ENCODE assay signal across 12 mouse cellular contexts in the genomic region with DNA sequence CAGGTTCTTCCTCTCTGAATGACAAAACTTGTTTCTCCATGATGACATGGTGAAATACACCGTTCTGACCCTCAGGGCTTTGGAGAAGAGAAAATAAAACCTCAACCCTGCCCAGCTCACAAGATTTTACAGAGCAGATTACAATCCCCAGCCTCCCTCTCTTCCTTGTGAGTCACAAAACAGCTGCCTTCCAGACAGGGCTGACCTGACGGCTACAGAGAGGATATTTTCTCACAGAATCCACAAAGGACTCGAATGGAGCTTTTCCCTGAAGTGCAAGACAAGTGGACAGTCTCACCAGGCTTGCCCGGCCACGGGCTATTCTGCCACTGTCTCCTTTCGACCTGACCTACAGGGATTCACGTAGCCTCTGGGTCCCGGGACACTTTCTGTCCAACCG.
DNase-seq lines count a peak whose midpoint lies in the region; ATAC-seq and TF ChIP-seq lines count a peak whose summit lies in the region.
"Had no signal": no experiment of that assay in that cellular context is flagged by ENCODE, and none has a peak within 500 bp of the region (broad histone marks: within the 10 kb centered on the region; RNA-seq: fewer than 3 reads in every experiment).

No protein-coding gene starts in this region.

- H3K9ac ChIP-seq in forebrain, postnatal 0 days: no peak overlapping the region
- H3K9ac ChIP-seq in lung, embryonic 14.5 days: no peak overlapping the region
- no peak overlapping the region for H3K9ac ChIP-seq in intestine, embryonic 14.5 days (ENCODE audit: low read length)
- no peak overlapping the region for H3K9ac ChIP-seq in stomach, embryonic 15.5 days
- H3K9ac ChIP-seq: liver, embryonic 14.5 days; neural tube, embryonic 12.5 days had no signal

- no peak for ATAC-seq in forebrain, postnatal 0 days
- no peak for ATAC-seq in lung, embryonic 14.5 days (ENCODE audit: insufficient read depth)
- no peak for ATAC-seq in intestine, embryonic 14.5 days (replicated peaks; ENCODE audit: low FRiP score, low TSS enrichment, low read depth)
- ATAC-seq in stomach, embryonic 15.5 days (ENCODE audit: insufficient read depth, low FRiP score, low read depth): no peak
- ATAC-seq in frontal cortex, adult (ENCODE audit: low TSS enrichment): no peak

- H3K4me2 ChIP-seq in forebrain, postnatal 0 days (ENCODE audit: low read depth): no peak overlapping the region
- H3K4me2 ChIP-seq in lung, embryonic 14.5 days: 0 out of 2 replicates have a peak overlapping the region, but pooled peaks have one; percentile 39
- peak overlapping the region; percentile 16; the same call in 1 of the 2 replicates for H3K4me2 ChIP-seq in intestine, embryonic 14.5 days (ENCODE audit: low read length)
- H3K4me2 ChIP-seq in stomach, embryonic 15.5 days: peak overlapping the region; percentile 43; the same call in 1 of the 2 replicates
- H3K4me2 ChIP-seq: neural tube, embryonic 12.5 days had no signal

- H3K4me1 ChIP-seq in forebrain, embryonic 10.5 days: peaks cover 58% of the 10 kb centered on the region
- H3K4me1 ChIP-seq in forebrain, postnatal 0 days (ENCODE audit: insufficient read depth): peaks cover 9% of the 10 kb centered on the region; the same call in 1 of the 2 replicates
- H3K4me1 ChIP-seq in lung, embryonic 14.5 days (ENCODE audit: insufficient read depth): peaks cover 5% of the 10 kb centered on the region
- peaks cover 12% of the 10 kb centered on the region; the same call in 1 of the 2 replicates for H3K4me1 ChIP-seq in intestine, embryonic 14.5 days (replicated peaks; ENCODE audit: control insufficient read depth, insufficient read depth, low read length)
- peaks cover 26% of the 10 kb centered on the region; the same call in 1 of the 2 replicates for H3K4me1 ChIP-seq in stomach, embryonic 15.5 days

- H3K27me3 ChIP-seq in forebrain, embryonic 10.5 days (ENCODE audit: poor library complexity, severe bottlenecking): no peaks in the 10 kb centered on the region
- no peaks in the 10 kb centered on the region for H3K27me3 ChIP-seq in forebrain, postnatal 0 days (ENCODE audit: insufficient read depth, low read length)
- H3K27me3 ChIP-seq in lung, embryonic 14.5 days (ENCODE audit: insufficient read depth, low read length): no peaks in the 10 kb centered on the region
- no peaks in the 10 kb centered on the region for H3K27me3 ChIP-seq in intestine, embryonic 14.5 days (replicated peaks; ENCODE audit: control insufficient read depth, insufficient read depth, low read length)
- no peaks in the 10 kb centered on the region for H3K27me3 ChIP-seq in stomach, embryonic 15.5 days (replicated peaks)
- H3K27me3 ChIP-seq: neural tube, embryonic 12.5 days had no signal

- H3K27ac ChIP-seq in forebrain, embryonic 10.5 days: peak overlapping the region; percentile 69
- no peak overlapping the region for H3K27ac ChIP-seq in forebrain, postnatal 0 days (ENCODE audit: low read depth, low read length)
- H3K27ac ChIP-seq in lung, embryonic 14.5 days (ENCODE audit: low read depth): no peak overlapping the region
- peak overlapping the region; percentile 55 for H3K27ac ChIP-seq in intestine, embryonic 14.5 days (ENCODE audit: low read depth)
- peak overlapping the region; percentile 75 for H3K27ac ChIP-seq in stomach, embryonic 15.5 days
- H3K27ac ChIP-seq: liver, embryonic 14.5 days; neural tube, embryonic 12.5 days had no signal

- DNase-seq in forebrain, embryonic 10.5 days (ENCODE audit: extremely low spot score, low spot score): no peak
- DNase-seq in forebrain, postnatal 0 days: no peak
- no peak for DNase-seq in lung, embryonic 14.5 days
- DNase-seq in lung, postnatal 10 days: no peak
- DNase-seq in intestine, embryonic 14.5 days (ENCODE audit: low spot score): no peak
- no peak for DNase-seq in kidney, postnatal 14 days
- DNase-seq: cerebellum, adult 11-12 months had no signal

- no peaks in the 10 kb centered on the region for H3K36me3 ChIP-seq in forebrain, embryonic 10.5 days (replicated peaks)
- no peaks in the 10 kb centered on the region for H3K36me3 ChIP-seq in forebrain, postnatal 0 days (ENCODE audit: insufficient read depth)
- no peaks in the 10 kb centered on the region for H3K36me3 ChIP-seq in lung, embryonic 14.5 days (ENCODE audit: insufficient read depth)
- H3K36me3 ChIP-seq in intestine, embryonic 14.5 days (ENCODE audit: control insufficient read depth, insufficient read depth, low read length): no peaks in the 10 kb centered on the region
- H3K36me3 ChIP-seq in stomach, embryonic 15.5 days: no peaks in the 10 kb centered on the region
- H3K36me3 ChIP-seq: neural tube, embryonic 12.5 days had no signal

- TF ChIP-seq CTCF in forebrain, postnatal 0 days (IDR thresholded peaks at IDR 0.05; ENCODE audit: low read depth): no peak
- no peak for TF ChIP-seq CTCF in lung, embryonic 14.5 days (IDR thresholded peaks at IDR 0.05; ENCODE audit: low read depth)

- no peaks in the 10 kb centered on the region for H3K9me3 ChIP-seq in forebrain, embryonic 10.5 days
- no peaks in the 10 kb centered on the region for H3K9me3 ChIP-seq in forebrain, postnatal 0 days (ENCODE audit: low read length)
- no peaks in the 10 kb centered on the region for H3K9me3 ChIP-seq in lung, embryonic 14.5 days (ENCODE audit: low read depth, low read length)
- no peaks in the 10 kb centered on the region for H3K9me3 ChIP-seq in intestine, embryonic 14.5 days (ENCODE audit: control insufficient read depth, low read length)
- H3K9me3 ChIP-seq in stomach, embryonic 15.5 days: no peaks in the 10 kb centered on the region
- H3K9me3 ChIP-seq: neural tube, embryonic 12.5 days had no signal

- H3K4me3 ChIP-seq in forebrain, embryonic 10.5 days: no peak overlapping the region
- no peak overlapping the region for H3K4me3 ChIP-seq in forebrain, postnatal 0 days (ENCODE audit: low read depth, low read length)
- no peak overlapping the region for H3K4me3 ChIP-seq in lung, embryonic 14.5 days (ENCODE audit: low read depth, low read length)
- H3K4me3 ChIP-seq in intestine, embryonic 14.5 days (ENCODE audit: low read depth, low read length): no peak overlapping the region
- H3K4me3 ChIP-seq in stomach, embryonic 15.5 days (replicated peaks): no peak overlapping the region
- H3K4me3 ChIP-seq: erythroblast, embryonic 14.5 days; neural tube, embryonic 12.5 days had no signal

- WGBS in forebrain, embryonic 10.5 days: 29% methylated on average over 9 of the region's 9 CpGs
- WGBS in forebrain, postnatal 0 days: 33% methylated on average over 9 of the region's 9 CpGs
- 38% methylated on average over 9 of the region's 9 CpGs for WGBS in lung, embryonic 14.5 days
- 43% methylated on average over 9 of the region's 9 CpGs for WGBS in intestine, embryonic 14.5 days
- WGBS in stomach, embryonic 15.5 days: 47% methylated on average over 9 of the region's 9 CpGs

Comparison
In these comparisons a context has a peak if more than half of its experiments do, and no peak if none do; other contexts are left out.
1. H3K27ac ChIP-seq: peak in forebrain, embryonic 10.5 days (single experiment), intestine, embryonic 14.5 days (single experiment) and stomach, embryonic 15.5 days (single experiment); none in forebrain, postnatal 0 days (single experiment) and lung, embryonic 14.5 days (single experiment).